Mouse (Mus musculus) activated CD4-positive, CD25-positive, alpha-beta regulatory T cell (primary cell): ENCODE measurements around the gene Kctd2. TPM values are rescaled to one million over a fixed set of nuclear protein-coding genes. Genes with fewer than 3 reads are reported as not detected.

ENCODE experiments used
- polyA plus RNA-seq, 2 experiments: library from polyadenylated mRNA; unstranded; fragments of 100-300 nt; shearing (Covaris generic); gene quantifications; one replicate each; pipeline ENCODE4 v1.2.1; 2017

Kctd2 gene
- polyA plus RNA-seq, result 10 to 100 TPM; 47.7 to 82.2 TPM

DNA sequence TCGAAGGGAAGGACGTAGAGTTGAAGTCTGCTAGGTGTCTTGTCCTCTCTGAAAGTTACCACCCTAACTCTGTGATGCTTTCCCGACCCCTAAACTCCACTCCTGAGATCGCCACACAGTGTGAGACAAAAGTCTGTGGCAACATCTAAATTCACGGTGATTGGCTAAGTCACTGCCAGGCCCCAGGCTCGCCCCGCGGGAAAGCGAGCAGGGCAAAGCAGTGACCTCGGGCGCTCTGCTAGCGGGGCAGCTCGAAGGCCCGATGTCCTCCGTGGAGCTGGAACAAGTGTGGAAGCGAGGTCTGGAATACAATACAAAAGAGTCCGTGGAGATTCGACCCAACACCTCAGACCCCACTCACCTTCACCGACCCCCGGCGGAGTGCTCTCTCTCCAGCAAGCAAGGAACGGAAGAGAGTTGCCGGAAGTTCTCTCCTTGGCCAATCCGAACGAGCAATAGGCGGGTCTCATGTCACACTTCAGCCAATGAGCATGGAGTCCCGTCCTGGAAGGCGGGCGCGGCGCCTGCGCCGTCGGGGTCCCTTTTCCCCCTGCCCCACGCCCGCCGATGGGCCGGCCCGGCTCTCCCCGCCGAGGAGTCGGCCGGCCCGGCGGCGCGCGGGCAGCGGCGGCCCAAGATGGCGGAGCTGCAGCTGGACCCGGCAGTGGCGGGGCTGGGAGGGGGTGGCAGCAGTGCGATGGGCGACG, at the start of gene Kctd2, which contains the start of gene Atp5h:
Gene Kctd2 (plus strand): TSS at position 598 of the 707 bp plus-strand sequence.
Gene Atp5h (minus strand): TSS at position 432 of the 707 bp plus-strand sequence.

DNA sequence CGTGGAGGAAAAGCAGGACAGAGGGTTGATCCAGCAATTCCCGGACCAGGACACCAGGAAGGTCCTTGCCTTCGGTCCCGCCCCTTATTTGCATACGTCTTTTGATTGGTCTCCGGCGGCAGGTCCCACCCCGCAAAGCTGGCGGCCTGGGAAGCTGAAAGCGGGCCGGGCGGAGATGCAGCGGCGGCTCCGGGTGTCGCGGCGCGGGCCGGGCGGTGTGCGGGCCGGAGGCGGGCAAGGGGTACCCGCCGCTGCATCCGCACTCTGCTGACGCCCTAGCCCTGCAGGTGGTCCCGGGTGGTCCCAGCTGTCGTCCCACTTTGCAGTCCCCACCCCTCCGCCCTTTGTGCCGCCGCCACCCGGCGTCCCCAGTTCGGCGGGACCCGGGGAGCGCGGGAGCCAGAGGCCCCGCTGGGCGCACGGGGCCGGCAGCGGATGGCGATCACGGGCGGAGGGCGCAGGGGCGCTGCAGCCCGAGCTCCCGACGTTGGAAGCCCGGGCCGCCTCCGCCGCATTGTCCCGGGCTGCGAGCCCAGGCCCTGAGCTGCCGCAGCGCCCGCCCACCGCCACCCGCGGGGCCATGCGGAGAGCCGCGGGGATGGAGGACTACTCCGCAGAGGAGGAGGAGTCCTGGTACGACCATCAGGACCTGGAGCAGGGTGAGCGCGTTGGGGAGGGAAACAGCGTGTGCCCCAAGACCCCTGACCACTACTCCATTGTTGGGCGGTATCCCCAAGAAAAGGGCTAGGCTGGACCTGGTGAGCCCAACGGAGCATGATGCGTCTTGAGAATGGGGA, 38.0 kb upstream of the Kctd2 start, which contains the start of gene Cdr2l:
Gene Cdr2l (plus strand): TSS at position 174 of the 797 bp plus-strand sequence.

DNA sequence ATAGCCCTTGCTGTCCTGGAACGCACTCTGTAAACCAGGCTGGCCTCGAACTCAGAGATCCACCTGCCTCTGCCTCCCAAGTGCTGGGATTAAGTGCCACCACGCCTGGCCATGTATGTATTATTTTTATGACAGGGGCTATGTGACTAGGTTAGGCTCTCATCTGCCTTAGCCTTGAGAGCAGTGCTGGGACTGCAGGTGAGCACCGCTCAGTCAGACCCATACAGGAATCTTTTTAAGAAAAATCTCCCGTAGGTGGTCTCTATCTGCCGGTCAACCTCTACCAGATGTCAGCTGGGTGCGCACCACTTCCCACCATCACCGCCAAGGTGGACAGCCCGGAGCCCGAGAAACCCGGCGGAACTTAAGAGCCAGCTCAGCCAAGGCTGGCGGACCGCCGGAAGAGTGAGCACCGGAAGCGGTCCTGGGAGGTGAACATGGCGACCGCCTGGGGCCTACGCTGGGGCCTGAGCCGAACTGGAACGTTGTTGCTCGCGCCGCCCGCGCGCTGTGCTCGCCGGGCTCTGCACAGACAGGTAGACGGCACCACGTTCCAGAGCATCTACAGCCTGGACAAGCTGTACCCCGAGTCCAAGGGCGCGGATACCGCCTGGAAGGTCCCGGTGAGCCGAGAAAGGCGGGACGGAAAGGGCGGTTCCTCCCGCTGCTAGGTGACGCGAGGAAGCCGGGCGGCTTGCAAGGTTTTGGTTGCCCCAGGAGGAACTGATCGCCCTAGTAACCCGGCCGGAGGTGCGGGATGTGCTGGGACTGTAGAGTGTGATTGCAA, 16.4 kb upstream of the Kctd2 start, which contains the start of gene Mrpl58:
Gene Mrpl58 (plus strand): TSS at position 415 of the 787 bp plus-strand sequence.

DNA sequence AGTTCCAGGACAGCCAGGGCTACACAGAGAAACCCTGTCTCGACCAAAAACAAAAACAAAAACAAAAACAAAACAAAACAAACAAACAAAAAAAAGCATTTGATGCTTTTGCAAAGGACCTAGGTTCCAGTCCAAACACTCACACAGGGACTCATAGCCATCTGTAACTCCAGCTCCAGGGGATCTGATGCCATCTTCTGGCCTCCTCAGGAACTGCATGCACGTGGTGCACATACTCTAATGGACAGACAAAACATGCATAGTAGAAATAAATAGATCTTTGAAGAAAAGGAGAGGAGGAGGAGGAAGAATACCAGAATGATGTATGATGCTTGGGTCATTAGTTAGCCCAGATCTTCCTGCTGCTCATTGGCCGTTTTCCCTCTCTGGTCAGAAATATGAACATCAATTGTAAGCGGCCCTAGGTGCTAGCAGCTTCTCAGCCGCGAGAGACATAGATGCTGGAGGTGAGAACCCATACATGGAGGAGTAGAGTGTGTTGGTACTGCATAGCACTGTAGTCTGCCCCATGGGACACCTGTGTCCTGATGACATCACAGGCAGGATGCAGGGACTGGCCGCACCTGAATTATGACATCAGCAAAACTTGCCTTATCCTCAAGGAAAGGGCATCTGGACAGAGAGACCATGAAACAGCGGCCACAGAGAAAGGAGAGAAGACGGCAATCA, 20.1 kb downstream of the Kctd2 start, which contains the start of gene Trim80:
Gene Trim80 (plus strand): TSS at position 640 of the 690 bp plus-strand sequence.

DNA sequence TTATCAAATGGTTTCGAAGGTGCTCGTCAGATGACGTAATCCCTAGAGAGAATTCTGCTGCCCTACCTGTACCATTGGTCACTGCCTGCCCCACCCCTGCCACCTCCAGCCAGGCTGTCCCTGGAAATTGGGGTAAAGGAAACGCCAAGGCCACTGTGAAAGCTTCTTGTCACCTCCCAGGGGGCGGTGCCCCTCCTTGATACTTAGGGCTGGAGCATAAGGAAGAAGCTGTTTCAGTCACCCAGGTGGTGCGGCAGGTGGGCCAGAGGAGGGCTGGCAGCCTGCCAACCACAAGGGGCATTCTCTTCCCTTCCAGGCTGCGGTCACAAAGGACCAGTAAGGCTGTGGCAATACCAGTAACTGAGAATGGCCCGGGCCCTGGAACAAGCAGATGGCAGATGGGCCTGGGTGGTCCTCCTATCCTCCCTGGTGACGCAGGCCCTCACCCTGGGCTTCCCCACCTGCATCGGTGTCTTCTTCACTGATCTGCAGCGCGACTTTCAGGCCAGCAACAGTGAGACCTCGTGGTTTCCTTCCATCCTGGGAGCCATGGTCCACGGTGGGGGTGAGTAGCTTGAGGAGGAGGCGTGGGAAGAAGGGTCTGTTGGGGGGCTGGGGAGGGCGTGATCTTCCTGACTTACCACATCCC, 42.4 kb downstream of the Kctd2 start, which contains the start of gene Slc16a5:
Gene Slc16a5 (plus strand): TSS at position 232 of the 649 bp plus-strand sequence.

DNA sequence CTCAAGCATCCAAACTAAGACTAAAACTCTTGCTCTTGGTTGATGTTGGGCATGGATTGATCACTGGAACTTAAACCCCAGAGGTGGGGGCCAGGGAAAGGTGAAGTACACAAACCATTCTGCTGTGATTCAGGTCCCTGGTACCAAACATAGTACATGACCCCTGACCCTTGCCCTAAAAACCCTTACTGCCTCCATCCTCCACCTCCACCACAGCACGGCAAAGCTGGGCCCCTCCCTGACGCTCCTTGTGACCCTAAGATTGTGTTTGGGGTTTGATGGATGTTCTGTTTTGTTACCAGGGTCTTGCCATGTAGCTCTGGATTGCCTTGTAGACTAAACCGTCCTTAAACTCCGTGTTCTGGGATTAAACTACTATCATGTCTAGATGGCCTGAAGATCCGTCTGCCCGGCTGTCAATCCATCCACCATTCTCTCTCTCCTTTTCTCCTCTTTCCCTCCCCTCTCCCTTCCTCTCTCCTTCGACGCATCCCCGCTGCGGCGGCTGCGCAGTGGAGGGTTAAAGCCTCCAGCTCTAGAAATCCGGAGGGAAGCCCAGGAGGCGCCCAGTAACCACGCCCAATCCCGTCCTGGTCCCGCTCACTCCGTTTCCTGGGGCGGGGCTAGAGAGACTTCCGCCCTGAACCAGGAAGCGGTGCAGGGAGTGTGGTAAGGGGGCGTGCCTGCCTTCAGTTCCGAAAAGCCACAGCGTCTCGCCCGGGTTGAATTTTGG, 55.3 kb downstream of the Kctd2 start, which contains the start of gene Armc7:
Gene Armc7 (plus strand): TSS at position 643 of the 733 bp plus-strand sequence.

Other genes with a start within 250 kb of the Kctd2 start
- 10 to 100 TPM in 1 of 2 experiments, 1 to 10 TPM in 1; 9.5 to 14.9 TPM for gene Tmem104, start 232.6 kb upstream of the Kctd2 start, polyA plus RNA-seq
- 10 to 100 TPM in 1 of 2 experiments, 1 to 10 TPM in 1; 7.7 to 13.8 TPM for gene Nat9, start 232.3 kb upstream of the Kctd2 start, polyA plus RNA-seq
- gene Grin2c, start 152.9 kb upstream of the Kctd2 start, polyA plus RNA-seq, result under 1 TPM in 1 of 2 experiments, not detected in 1; 0.05 TPM
- gene Fdxr, start 143.1 kb upstream of the Kctd2 start, polyA plus RNA-seq, result 10 to 100 TPM; 26.7 to 35.3 TPM
- 1 to 10 TPM in 1 of 2 experiments, under 1 TPM in 1; 0.57 to 1.1 TPM for gene Fads6, start 122.5 kb upstream of the Kctd2 start, polyA plus RNA-seq
- not detected for gene Otop2, start 113.0 kb upstream of the Kctd2 start, polyA plus RNA-seq
- gene Ush1g, start 98.1 kb upstream of the Kctd2 start, polyA plus RNA-seq, result not detected
- gene Otop3, start 85.4 kb upstream of the Kctd2 start, polyA plus RNA-seq, result under 1 TPM in 1 of 2 experiments, not detected in 1; 0.16 TPM
- 1 to 10 TPM; 2.2 to 9.0 TPM for gene Hid1, start 52.4 kb upstream of the Kctd2 start, polyA plus RNA-seq
- under 1 TPM in 1 of 2 experiments, not detected in 1; 0.41 TPM for gene Cdr2l, start 38.2 kb upstream of the Kctd2 start, polyA plus RNA-seq
- 100 to 1,000 TPM; 139 to 191 TPM for gene Mrpl58, start 16.4 kb upstream of the Kctd2 start, polyA plus RNA-seq
- gene Atp5h, start 166 bp upstream of the Kctd2 start, polyA plus RNA-seq, result 100 to 1,000 TPM; 717 to 796 TPM
- under 1 TPM in 1 of 2 experiments, not detected in 1; 0.23 TPM for gene Trim80, start 20.4 kb downstream of the Kctd2 start, polyA plus RNA-seq
- gene Slc16a5, start 42.3 kb downstream of the Kctd2 start, polyA plus RNA-seq, result 10 to 100 TPM in 1 of 2 experiments, 1 to 10 TPM in 1; 2.6 to 13.6 TPM
- gene Armc7, start 55.5 kb downstream of the Kctd2 start, polyA plus RNA-seq, result 10 to 100 TPM; 69.6 to 70.1 TPM
- gene Nt5c, start 71.7 kb downstream of the Kctd2 start, polyA plus RNA-seq, result 100 to 1,000 TPM; 336 to 352 TPM
- 100 to 1,000 TPM; 509 to 536 TPM for gene Jpt1, start 94.3 kb downstream of the Kctd2 start, polyA plus RNA-seq
- 100 to 1,000 TPM; 793 to 799 TPM for gene Sumo2, start 116.1 kb downstream of the Kctd2 start, polyA plus RNA-seq
- gene Nup85, start 144.3 kb downstream of the Kctd2 start, polyA plus RNA-seq, result 10 to 100 TPM; 61.1 to 71.0 TPM
- 10 to 100 TPM; 51.8 to 66.7 TPM for gene Mrps7, start 183.8 kb downstream of the Kctd2 start, polyA plus RNA-seq
- gene Gga3, start 183.9 kb downstream of the Kctd2 start, polyA plus RNA-seq, result 10 to 100 TPM; 29.5 to 34.3 TPM
- 100 to 1,000 TPM; 167 to 308 TPM for gene Mif4gd, start 192.8 kb downstream of the Kctd2 start, polyA plus RNA-seq
- gene Slc25a19, start 208.2 kb downstream of the Kctd2 start, polyA plus RNA-seq, result 100 to 1,000 TPM in 1 of 2 experiments, 10 to 100 TPM in 1; 58.7 to 111 TPM